Comparison of ENCODE assay signal across 10 mouse cellular contexts in the genomic region with DNA sequence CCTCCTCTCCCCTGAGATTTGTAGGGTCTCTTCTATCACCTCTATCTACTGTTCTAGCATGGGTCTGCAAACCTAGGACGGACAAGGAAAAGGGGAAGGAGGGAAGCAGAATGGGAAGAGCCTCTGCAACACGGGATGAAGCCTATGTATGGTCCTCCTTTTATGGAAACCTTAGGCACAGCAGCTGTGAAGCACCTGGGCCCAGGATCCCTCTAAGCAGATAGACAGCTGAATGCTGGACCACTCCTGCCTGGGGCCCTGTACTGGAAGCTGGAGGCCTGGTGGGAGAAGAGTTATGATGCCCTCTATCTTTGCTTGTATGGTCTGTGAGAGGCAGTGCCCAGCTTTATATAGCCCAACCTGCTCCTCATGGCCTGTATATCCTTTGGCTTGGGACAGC. TPM values are rescaled to one million over a fixed set of nuclear protein-coding genes. Genes with fewer than 3 reads are reported as not detected.
DNase-seq lines count a peak whose midpoint lies in the region; ATAC-seq and TF ChIP-seq lines count a peak whose summit lies in the region.
"Had no signal": no experiment of that assay in that cellular context is flagged by ENCODE, and none has a peak within 500 bp of the region (broad histone marks: within the 10 kb centered on the region; RNA-seq: fewer than 3 reads in every experiment).

No protein-coding gene starts in this region.

- no peak for DNase-seq in heart, adult 8-10 months (ENCODE audit: low spot score)
- peak; percentile 46 for DNase-seq in embryonic facial prominence, embryonic 11.5 days (ENCODE audit: low spot score)
- no peak for DNase-seq in gastrocnemius, postnatal 14 days
- no peak for DNase-seq in layer of hippocampus, adult 18-20 months (ENCODE audit: low spot score in 2 of 2)
- no peak for DNase-seq in frontal cortex, postnatal 10 days (ENCODE audit: low spot score in 2 of 2)
- DNase-seq: heart, postnatal 36 days; lung, adult 18-20 months had no signal

- ATAC-seq in heart, embryonic 16.5 days (replicated peaks; ENCODE audit: extremely low read depth, insufficient read depth, low FRiP score), result no peak
- ATAC-seq in embryonic facial prominence, embryonic 11.5 days (replicated peaks; ENCODE audit: insufficient number of reproducible peaks, low FRiP score, low TSS enrichment, low read depth), result no peak
- no peak for ATAC-seq in hindbrain, embryonic 15.5 days (ENCODE audit: low FRiP score, low read depth)

- 0 out of 2 replicates have a peak overlapping the region, but pooled peaks have one; percentile 3 for H3K9ac ChIP-seq in heart, embryonic 16.5 days (ENCODE audit: low read length)
- peak overlapping the region; percentile 5 for H3K9ac ChIP-seq in embryonic facial prominence, embryonic 11.5 days (replicated peaks; ENCODE audit: low read length)
- H3K9ac ChIP-seq in hindbrain, embryonic 15.5 days, result peak overlapping the region; percentile 48

- H3K27ac ChIP-seq in heart, embryonic 16.5 days (ENCODE audit: low read length), result peak overlapping the region; percentile 5; the same call in 1 of the 2 replicates
- peak overlapping the region; percentile 90 for H3K27ac ChIP-seq in embryonic facial prominence, embryonic 11.5 days (replicated peaks; ENCODE audit: low read depth, low read length)
- peak overlapping the region; percentile 97 for H3K27ac ChIP-seq in hindbrain, embryonic 15.5 days (replicated peaks)

- H3K27me3 ChIP-seq in heart, embryonic 16.5 days (ENCODE audit: control insufficient read depth, insufficient read depth, low read length), result no peaks in the 10 kb centered on the region
- H3K27me3 ChIP-seq in embryonic facial prominence, embryonic 11.5 days (ENCODE audit: control insufficient read depth, insufficient read depth, low read length), result no peaks in the 10 kb centered on the region
- H3K27me3 ChIP-seq in hindbrain, embryonic 15.5 days, result no peaks in the 10 kb centered on the region
- H3K27me3 ChIP-seq in myocyte (ENCODE audit: control insufficient read depth, insufficient read depth, insufficient read length), result no peaks in the 10 kb centered on the region

- intact Hi-C loops in gastrocnemius, postnatal 14 days (cut with DNase I; ENCODE audit: low total_unique reads), result loop anchor here (5.0 kb wide), 1 partner anchor 48 kb away; no protein-coding TSS in a partner anchor

- peak overlapping the region; percentile 51 for H3K4me2 ChIP-seq in heart, embryonic 16.5 days (ENCODE audit: low read depth, low read length)
- peak overlapping the region; percentile 36; the same call in 1 of the 2 replicates for H3K4me2 ChIP-seq in embryonic facial prominence, embryonic 11.5 days (ENCODE audit: low read depth, low read length)
- peak overlapping the region; percentile 53 for H3K4me2 ChIP-seq in hindbrain, embryonic 15.5 days
- no peak overlapping the region for H3K4me2 ChIP-seq in myocyte (ENCODE audit: low read depth)

- WGBS in heart, embryonic 16.5 days, result 20% methylated on average over 2 of the region's 2 CpGs
- WGBS in embryonic facial prominence, embryonic 11.5 days, result 8% methylated on average over 2 of the region's 2 CpGs
- 0% methylated on average over 2 of the region's 2 CpGs for WGBS in hindbrain, embryonic 15.5 days

- H3K9me3 ChIP-seq in heart, embryonic 16.5 days (replicated peaks; ENCODE audit: control insufficient read depth, low read length), result no peaks in the 10 kb centered on the region
- H3K9me3 ChIP-seq in embryonic facial prominence, embryonic 11.5 days (replicated peaks; ENCODE audit: control insufficient read depth, low read length), result no peaks in the 10 kb centered on the region
- no peaks in the 10 kb centered on the region for H3K9me3 ChIP-seq in hindbrain, embryonic 15.5 days

- H3K4me3 ChIP-seq in heart, embryonic 16.5 days (ENCODE audit: low read length), result peak overlapping the region; percentile 29; the same call in 1 of the 2 replicates
- H3K4me3 ChIP-seq in embryonic facial prominence, embryonic 11.5 days (ENCODE audit: low read depth, low read length), result no peak overlapping the region
- H3K4me3 ChIP-seq in hindbrain, embryonic 15.5 days, result no peak overlapping the region
- H3K4me3 ChIP-seq in myocyte, result no peak overlapping the region

- H3K4me1 ChIP-seq in heart, embryonic 16.5 days (ENCODE audit: control insufficient read depth, insufficient read depth, low read length), result peaks cover 37% of the 10 kb centered on the region
- peaks cover 29% of the 10 kb centered on the region for H3K4me1 ChIP-seq in embryonic facial prominence, embryonic 11.5 days (ENCODE audit: control insufficient read depth, insufficient read depth, low read length)
- H3K4me1 ChIP-seq in hindbrain, embryonic 15.5 days (replicated peaks), result peaks cover 90% of the 10 kb centered on the region

- no peak for TF ChIP-seq POLR2A in myocyte (IDR thresholded peaks at IDR 0.05; ENCODE audit: insufficient read length, low read depth)

- H3K79me2 ChIP-seq in myocyte (ENCODE audit: control insufficient read depth, insufficient read depth), result no peaks in the 10 kb centered on the region

- H3ac ChIP-seq in myocyte (ENCODE audit: control insufficient read depth, insufficient read length), result no peak overlapping the region

- peaks cover 14% of the 10 kb centered on the region for H3K36me3 ChIP-seq in heart, embryonic 16.5 days (ENCODE audit: control insufficient read depth, insufficient read depth)
- no peaks in the 10 kb centered on the region for H3K36me3 ChIP-seq in embryonic facial prominence, embryonic 11.5 days (replicated peaks; ENCODE audit: control insufficient read depth, insufficient read depth, low read depth, low read length)
- no peaks in the 10 kb centered on the region for H3K36me3 ChIP-seq in hindbrain, embryonic 15.5 days
- H3K36me3 ChIP-seq in myocyte (ENCODE audit: control insufficient read depth, insufficient read depth), result peaks cover 34% of the 10 kb centered on the region

TF ChIP-seq in myocyte, 11 proteins besides CTCF, POLR2A, EP300 and RAD21:
- TF ChIP-seq POLR2AphosphoS2 (IDR thresholded peaks at IDR 0.05; ENCODE audit: insufficient read length, low read depth) (peak; percentile 15), CEBPB (IDR thresholded peaks at IDR 0.05; ENCODE audit: insufficient read depth, poor library complexity, severe bottlenecking) (no peak)

RNA-seq across cellular contexts. Expression of a gene that starts 9.9 kb away (rescaled TPM):
- polyA plus RNA-seq in heart, embryonic 16.5 days (2015; fragmentation: Nextera tagmentation; extraction: Ambion mirVana), result 0.19 TPM in 1 of 2 replicates, not detected in the other
- total RNA-seq in heart, adult 8-10 months (2022), result not detected
- polyA plus RNA-seq in embryonic facial prominence, embryonic 11.5 days (2014; fragmentation: Nextera tagmentation; extraction: Ambion mirVana), result not detected in 2 replicates
- 0.41 and 0.44 TPM in 2 replicates for polyA plus RNA-seq in hindbrain, embryonic 15.5 days (2015; fragmentation: Nextera tagmentation; extraction: Ambion mirVana)
- polyA plus RNA-seq in myocyte (2012; fragmentation: generic; extraction: Trizol), result 0.05 TPM
- total RNA-seq in gastrocnemius, postnatal 14 days (2021), result not detected
- total RNA-seq in layer of hippocampus, adult 18-20 months (2021), result under 1 TPM; 0.54 to 0.63 TPM
- total RNA-seq: heart, postnatal 36 days had no signal

RNA-seq across cellular contexts. Expression of a gene that starts 28.0 kb away (rescaled TPM):
- polyA plus RNA-seq in heart, embryonic 16.5 days (2015; fragmentation: Nextera tagmentation; extraction: Ambion mirVana), result 155 and 161 TPM in 2 replicates
- 10 to 100 TPM; 48.9 to 55.0 (median 49.4) TPM for total RNA-seq in heart, adult 8-10 months (2022)
- polyA plus RNA-seq in embryonic facial prominence, embryonic 11.5 days (2014; fragmentation: Nextera tagmentation; extraction: Ambion mirVana), result 327 and 331 TPM in 2 replicates
- 200 and 208 TPM in 2 replicates for polyA plus RNA-seq in hindbrain, embryonic 15.5 days (2015; fragmentation: Nextera tagmentation; extraction: Ambion mirVana)
- 172 TPM for polyA plus RNA-seq in myocyte (2012; fragmentation: generic; extraction: Trizol)
- total RNA-seq in gastrocnemius, postnatal 14 days (2021), result 10 to 100 TPM; 38.0 to 38.5 TPM
- 100 to 1,000 TPM in 1 of 2 experiments, 10 to 100 TPM in 1; 97.0 to 100 TPM for total RNA-seq in layer of hippocampus, adult 18-20 months (2021)

RNA-seq across cellular contexts. Expression of a gene that starts 39.3 kb away (rescaled TPM):
- 6.5 and 7.5 TPM in 2 replicates for polyA plus RNA-seq in heart, embryonic 16.5 days (2015; fragmentation: Nextera tagmentation; extraction: Ambion mirVana)
- 1 to 10 TPM; 6.7 to 9.5 (median 8.8) TPM for total RNA-seq in heart, adult 8-10 months (2022)
- polyA plus RNA-seq in embryonic facial prominence, embryonic 11.5 days (2014; fragmentation: Nextera tagmentation; extraction: Ambion mirVana), result 12.2 and 16.6 TPM in 2 replicates
- polyA plus RNA-seq in hindbrain, embryonic 15.5 days (2015; fragmentation: Nextera tagmentation; extraction: Ambion mirVana), result 22.6 and 26.6 TPM in 2 replicates
- polyA plus RNA-seq in myocyte (2012; fragmentation: generic; extraction: Trizol), result 35.6 TPM
- 10 to 100 TPM; 31.3 to 32.1 TPM for total RNA-seq in gastrocnemius, postnatal 14 days (2021)
- total RNA-seq in layer of hippocampus, adult 18-20 months (2021), result 10 to 100 TPM; 43.7 to 49.8 TPM

RNA-seq across cellular contexts. Expression of a gene that starts 42.4 kb away (rescaled TPM):
- polyA plus RNA-seq in heart, embryonic 16.5 days (2015; fragmentation: Nextera tagmentation; extraction: Ambion mirVana), result 3.3 and 3.9 TPM in 2 replicates
- total RNA-seq in heart, adult 8-10 months (2022), result 1 to 10 TPM in 2 of 4 experiments, under 1 TPM in 2; 0.31 to 2.6 (median 0.88) TPM
- polyA plus RNA-seq in embryonic facial prominence, embryonic 11.5 days (2014; fragmentation: Nextera tagmentation; extraction: Ambion mirVana), result 5.4 and 8.0 TPM in 2 replicates
- 0.58 and 0.89 TPM in 2 replicates for polyA plus RNA-seq in hindbrain, embryonic 15.5 days (2015; fragmentation: Nextera tagmentation; extraction: Ambion mirVana)
- polyA plus RNA-seq in myocyte (2012; fragmentation: generic; extraction: Trizol), result 0.42 TPM
- not detected for total RNA-seq in gastrocnemius, postnatal 14 days (2021)
- not detected for total RNA-seq in layer of hippocampus, adult 18-20 months (2021)

Comparison
In these comparisons a context has a peak if more than half of its experiments do, and no peak if none do; other contexts are left out.
1. H3K27ac ChIP-seq: peak in every context shown above with its lines; median percentile 97 in hindbrain, embryonic 15.5 days; 90 in embryonic facial prominence, embryonic 11.5 days; 5 in heart, embryonic 16.5 days.